Mouse (Mus musculus): ENCODE data around the gene Flvcr2.

- no peak for TF ChIP-seq CTCF (IDR thresholded peaks at IDR 0.05)
- TF ChIP-seq POLR2A (IDR thresholded peaks at IDR 0.05; ENCODE audit: insufficient read depth, low read depth, low read length), result no peak
- TF ChIP-seq EP300 (IDR thresholded peaks at IDR 0.05; ENCODE audit: insufficient read depth, low read depth, low read length), result no peak
Measured at GRCm38 (mm10) chr12:85795551-85795950, 49.2 kb downstream of the Flvcr2 start.

All from heart, adult 2 months (tissue).